Mouse (Mus musculus): ENCODE results near the gene Adssl1. TPM values are rescaled to one million over a fixed set of nuclear protein-coding genes. Genes with fewer than 3 reads are reported as not detected.

Gene Adssl1
- polyA plus RNA-seq, 1 experiment from 2014 or later = 43.0 TPM

DNA sequence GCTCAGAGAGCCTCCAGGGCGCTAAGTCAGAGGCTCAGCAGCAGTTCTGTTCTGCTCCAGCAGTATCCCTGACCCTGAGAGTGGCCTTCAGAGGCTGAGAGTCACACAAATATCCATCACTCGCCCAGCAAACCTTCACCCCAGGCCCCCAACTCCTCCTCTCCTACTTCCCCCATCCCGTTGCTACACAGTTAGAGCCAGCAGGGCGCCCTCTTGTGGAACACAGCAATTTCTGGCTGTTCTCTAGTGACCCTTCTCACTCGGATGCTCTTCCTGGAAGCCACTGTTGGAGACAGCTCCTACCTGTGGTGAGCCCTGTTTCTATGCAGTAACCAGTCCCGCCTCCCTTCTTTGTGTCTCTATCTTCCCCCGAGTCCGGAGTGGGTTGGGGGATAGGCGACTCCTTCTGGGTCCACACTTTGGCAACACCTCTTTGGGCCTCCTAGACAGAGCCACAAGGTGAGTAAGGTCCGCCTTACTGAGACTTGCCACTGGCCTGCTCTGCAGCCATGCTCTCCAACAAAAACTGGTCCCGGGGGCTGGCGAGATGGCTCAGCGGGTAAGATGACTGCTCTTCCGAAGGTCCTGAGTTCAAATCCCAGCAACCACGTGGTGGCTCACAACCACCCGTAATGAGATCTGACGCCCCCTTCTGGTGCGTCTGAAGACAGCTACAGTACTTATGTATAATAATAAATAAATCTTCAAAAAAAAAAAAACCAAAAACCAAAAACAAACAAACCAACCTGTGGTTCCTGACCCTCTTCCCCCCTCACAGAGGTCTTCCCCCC, 55.6 kb downstream of the Adssl1 start:
- peaks cover 29% of the 10 kb centered on the region for H3K4me1 ChIP-seq (ENCODE audit: insufficient read depth, low read depth, low read length)
- H3K4me3 ChIP-seq (ENCODE audit: low read depth, low read length) = 0 out of 2 replicates have a peak overlapping the region, but pooled peaks have one; percentile 93
- no peak overlapping the region for H3K9ac ChIP-seq (replicated peaks; ENCODE audit: low read depth)
- H3K4me2 ChIP-seq (replicated peaks; ENCODE audit: low read depth, low read length) = peak overlapping the region; percentile 90
- TF ChIP-seq CTCF (IDR thresholded peaks at IDR 0.05) = peak; percentile 93
- no peak for TF ChIP-seq EP300 (IDR thresholded peaks at IDR 0.05)
- no peaks in the 10 kb centered on the region for H3K9me3 ChIP-seq (ENCODE audit: low read length)
- no peaks in the 10 kb centered on the region for H3K27me3 ChIP-seq (replicated peaks; ENCODE audit: insufficient read depth, low read length)
- H3K27ac ChIP-seq (ENCODE audit: low read length) = peak overlapping the region; percentile 97
- DNase-seq (ENCODE audit: low spot score) = peak; percentile 93
- no peaks in the 10 kb centered on the region; the same call in 1 of the 2 replicates for H3K36me3 ChIP-seq (ENCODE audit: insufficient read depth, low read length)
- WGBS = 21% methylated on average over 18 of the region's 18 CpGs
- peak; percentile 25 for ATAC-seq

DNA sequence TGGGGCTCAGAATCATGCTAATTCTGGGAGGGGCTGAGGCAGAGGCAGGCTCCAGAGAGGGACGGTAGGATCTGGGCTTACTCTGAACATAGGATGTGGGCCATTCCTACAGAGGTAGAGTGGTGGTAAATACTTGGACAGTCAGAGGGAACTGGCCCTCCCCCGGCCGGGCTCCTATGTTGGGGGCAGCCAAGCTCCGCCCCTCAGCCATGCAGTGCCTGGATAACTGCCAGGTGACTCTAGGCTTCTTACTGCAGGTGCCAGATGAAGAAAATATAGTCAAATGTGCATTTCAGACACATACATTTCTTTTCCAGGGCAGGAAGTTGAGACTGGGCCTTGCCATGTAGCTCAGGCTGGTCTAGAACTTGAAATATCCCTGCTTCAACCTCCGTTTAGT, 57.2 kb downstream of the Adssl1 start:
- ATAC-seq (no peak), DNase-seq (ENCODE audit: low spot score) (no peak)
- H3K9me3 ChIP-seq (ENCODE audit: low read length) = no peaks in the 10 kb centered on the region
- H3K27ac ChIP-seq (ENCODE audit: low read length) = no peak overlapping the region
- H3K9ac ChIP-seq (replicated peaks; ENCODE audit: low read depth) = no peak overlapping the region
- no peaks in the 10 kb centered on the region for H3K36me3 ChIP-seq (ENCODE audit: insufficient read depth, low read length)
- no peak for TF ChIP-seq CTCF (IDR thresholded peaks at IDR 0.05)
- TF ChIP-seq EP300 (IDR thresholded peaks at IDR 0.05) = no peak
- 33% methylated on average over 5 of the region's 5 CpGs for WGBS
- H3K4me2 ChIP-seq (replicated peaks; ENCODE audit: low read depth, low read length) = no peak overlapping the region
- H3K4me3 ChIP-seq (ENCODE audit: low read depth, low read length) = no peak overlapping the region
- H3K4me1 ChIP-seq (ENCODE audit: insufficient read depth, low read depth, low read length) = peaks cover 13% of the 10 kb centered on the region
- H3K27me3 ChIP-seq (replicated peaks; ENCODE audit: insufficient read depth, low read length) = no peaks in the 10 kb centered on the region

DNA sequence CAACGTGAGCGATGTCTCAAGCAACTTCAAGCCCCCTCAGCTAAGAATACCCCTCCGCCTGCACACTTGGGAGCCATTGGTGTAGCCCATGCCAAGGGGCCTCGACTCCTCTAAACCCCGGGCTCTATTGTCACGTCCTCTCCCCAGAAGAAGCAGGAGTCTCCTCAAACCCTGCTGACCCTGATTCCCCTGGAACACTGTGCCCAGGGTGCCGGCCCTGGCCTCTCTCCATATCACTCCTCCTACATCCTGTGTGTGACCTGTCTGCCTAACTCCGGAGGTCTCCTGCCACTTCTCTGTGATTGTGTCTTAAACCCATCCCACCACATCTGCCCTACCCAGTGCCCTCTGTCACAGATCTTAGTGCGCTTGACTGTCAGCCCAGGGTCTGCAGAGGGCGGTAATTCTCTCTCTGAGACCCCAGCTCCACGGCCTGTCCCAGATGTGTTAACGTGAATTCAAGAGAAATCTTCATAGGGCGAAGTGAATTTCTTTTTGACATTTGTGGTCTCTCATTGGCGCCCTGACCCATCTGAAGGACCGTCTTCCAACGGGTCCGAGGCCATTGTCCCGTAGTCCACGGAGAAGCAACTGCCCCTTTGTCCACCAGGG, 58.2 kb downstream of the Adssl1 start:
- whole genome bisulfite sequencing = 21% methylated on average over 19 of the region's 19 CpGs

DNA sequence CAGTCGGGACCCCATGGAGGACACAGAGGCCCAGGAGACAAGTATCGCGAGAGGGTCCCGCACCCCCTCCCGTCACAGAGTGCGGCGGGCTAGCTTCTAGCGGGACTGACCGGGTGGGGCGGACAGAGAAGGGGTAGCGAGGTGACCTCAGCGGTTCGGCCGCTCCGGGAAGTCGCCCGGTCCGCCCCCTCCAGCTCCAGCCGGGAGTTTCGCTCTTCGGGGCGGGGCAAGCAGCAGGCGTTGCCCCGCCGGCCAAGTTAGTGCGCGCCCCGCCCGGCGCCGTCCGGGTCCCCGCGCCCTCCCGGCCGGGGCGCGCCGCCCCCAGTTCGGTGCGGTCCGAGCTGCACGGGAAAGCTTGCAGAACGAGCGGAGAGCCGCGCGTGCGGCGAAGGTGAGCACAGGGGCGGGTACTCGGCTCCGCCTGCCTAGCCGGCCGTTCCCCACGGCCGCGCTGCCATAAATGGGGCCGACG, 58.7 kb downstream of the Adssl1 start, which contains the start of gene Zbtb42:
TSS of gene Zbtb42 (plus strand) at position 274 of the 472 bp plus-strand sequence.
- no peaks in the 10 kb centered on the region for H3K27me3 ChIP-seq (replicated peaks; ENCODE audit: insufficient read depth, low read length)
- peak; percentile 94 for DNase-seq (ENCODE audit: low spot score)
- peaks cover 7% of the 10 kb centered on the region for H3K4me1 ChIP-seq (ENCODE audit: insufficient read depth, low read depth, low read length)
- H3K4me3 ChIP-seq (ENCODE audit: low read depth, low read length) = peak within 1 kb of the TSS; percentile 50
- ATAC-seq = peak; percentile 74
- peak within 1 kb of the TSS; percentile 80 for H3K27ac ChIP-seq (ENCODE audit: low read length)
- H3K4me2 ChIP-seq (replicated peaks; ENCODE audit: low read depth, low read length) = peak within 1 kb of the TSS; percentile 72
- WGBS = under 1% methylated on average over 42 of the region's 60 CpGs
- no peaks in the 10 kb centered on the region for H3K9me3 ChIP-seq (ENCODE audit: low read length)
- TF ChIP-seq CTCF (IDR thresholded peaks at IDR 0.05) (no peak), EP300 (IDR thresholded peaks at IDR 0.05) (no peak)
- H3K36me3 ChIP-seq (ENCODE audit: insufficient read depth, low read length) = no peaks in the 10 kb centered on the region
- peak within 1 kb of the TSS; percentile 46 for H3K9ac ChIP-seq (replicated peaks; ENCODE audit: low read depth)

More for the DNA sequence above, 58.2 kb downstream of the Adssl1 start:
- Histone ChIP-seq H3K36me3 (ENCODE audit: insufficient read depth, low read length) (no peaks in the 10 kb centered on the region), H3K4me3 (ENCODE audit: low read depth, low read length) (peak overlapping the region; percentile 50), H3K27ac (ENCODE audit: low read length) (peak overlapping the region; percentile 80), H3K9ac (replicated peaks; ENCODE audit: low read depth) (peak overlapping the region; percentile 46), H3K27me3 (replicated peaks; ENCODE audit: insufficient read depth, low read length) (no peaks in the 10 kb centered on the region), H3K4me1 (ENCODE audit: insufficient read depth, low read depth, low read length) (peaks cover 7% of the 10 kb centered on the region), H3K4me2 (replicated peaks; ENCODE audit: low read depth, low read length) (peak overlapping the region; percentile 72), H3K9me3 (ENCODE audit: low read length) (no peaks in the 10 kb centered on the region)
- ATAC-seq (no peak), DNase-seq (ENCODE audit: low spot score) (no peak)
- TF ChIP-seq EP300 (IDR thresholded peaks at IDR 0.05) = no peak
- peak; percentile 61 for TF ChIP-seq CTCF (IDR thresholded peaks at IDR 0.05)

DNA sequence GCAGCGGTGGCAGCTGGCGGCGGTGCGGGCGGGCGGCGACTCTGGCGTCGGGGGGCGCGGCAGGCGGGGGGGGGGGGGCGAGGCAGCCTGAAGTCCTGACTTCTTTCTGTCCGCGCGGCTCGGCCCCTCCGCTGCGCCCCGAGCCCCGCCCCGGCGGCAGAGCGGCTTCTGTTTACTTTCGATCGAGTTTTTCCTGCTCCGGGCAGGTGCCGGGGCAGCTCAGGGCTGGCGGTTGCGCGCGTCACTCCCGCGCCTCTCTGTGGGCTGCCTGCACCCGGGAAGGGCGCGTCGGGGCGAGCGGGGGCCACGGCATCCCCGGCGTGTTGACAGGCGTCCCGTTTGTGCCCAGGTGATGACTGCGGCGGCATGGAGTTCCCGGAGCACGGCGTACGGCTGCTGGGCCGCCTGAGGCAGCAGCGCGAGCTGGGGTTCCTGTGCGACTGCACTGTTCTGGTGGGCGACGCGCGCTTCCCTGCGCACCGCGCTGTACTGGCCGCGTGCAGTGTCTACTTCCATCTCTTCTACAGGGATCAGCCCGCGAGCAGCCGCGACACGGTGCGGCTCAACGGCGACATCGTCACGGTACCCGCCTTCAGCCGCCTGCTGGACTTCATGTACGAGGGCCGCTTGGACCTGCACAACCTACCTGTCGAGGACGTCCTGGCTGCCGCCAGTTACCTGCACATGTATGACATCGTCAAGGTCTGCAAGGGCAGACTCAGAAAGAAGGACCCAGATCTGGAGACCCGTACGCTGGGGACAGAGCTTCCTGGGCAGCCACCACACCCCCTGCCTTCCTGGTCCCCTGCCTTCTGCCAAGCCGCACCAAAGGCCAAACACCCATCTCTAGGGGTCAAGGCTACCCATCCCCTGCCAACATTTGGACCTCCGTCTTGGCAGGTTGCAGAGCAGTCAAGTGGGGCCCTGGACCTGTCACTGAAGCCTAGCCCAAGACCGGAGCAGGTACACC, 59.5 kb downstream of the Adssl1 start:
- H3K4me2 ChIP-seq (replicated peaks; ENCODE audit: low read depth, low read length) = peak overlapping the region; percentile 72
- no peaks in the 10 kb centered on the region for H3K27me3 ChIP-seq (replicated peaks; ENCODE audit: insufficient read depth, low read length)
- peak overlapping the region; percentile 46 for H3K9ac ChIP-seq (replicated peaks; ENCODE audit: low read depth)
- WGBS = 5% methylated on average over 63 of the region's 87 CpGs
- no peaks in the 10 kb centered on the region for H3K36me3 ChIP-seq (ENCODE audit: insufficient read depth, low read length)
- peaks cover 7% of the 10 kb centered on the region for H3K4me1 ChIP-seq (ENCODE audit: insufficient read depth, low read depth, low read length)
- H3K4me3 ChIP-seq (ENCODE audit: low read depth, low read length) = peak overlapping the region; percentile 50
- ATAC-seq = peak; percentile 74
- H3K27ac ChIP-seq (ENCODE audit: low read length) = peak overlapping the region; percentile 80
- DNase-seq (ENCODE audit: low spot score) = peak; percentile 89
- H3K9me3 ChIP-seq (ENCODE audit: low read length) = no peaks in the 10 kb centered on the region
- no peak for TF ChIP-seq EP300 (IDR thresholded peaks at IDR 0.05)
- TF ChIP-seq CTCF (IDR thresholded peaks at IDR 0.05) = peak; percentile 38
